Mouse (Mus musculus): Measurements from ENCODE around the gene Mtmr3. TPM values are rescaled to one million over a fixed set of nuclear protein-coding genes. Genes with fewer than 3 reads are reported as not detected.

Mtmr3 gene
- polyA plus RNA-seq, 1 experiment from 2014 or later, result 15.4 TPM

GRCm38 (mm10) chr11:4502206-4502605 is 92.5 kb downstream of the Mtmr3 start:
- no peak overlapping the region for H3K27ac ChIP-seq (ENCODE audit: low read length)
- H3K4me3 ChIP-seq (ENCODE audit: low read length), result no peak overlapping the region
- H3K9ac ChIP-seq (ENCODE audit: low read depth, low read length), result no peak overlapping the region
- no peak for ATAC-seq
- WGBS, result 57% methylated on average over 2 of the region's 2 CpGs
- peaks cover 20% of the 10 kb centered on the region for H3K36me3 ChIP-seq (ENCODE audit: control insufficient read depth, insufficient read depth, low read length)
- no peaks in the 10 kb centered on the region for H3K9me3 ChIP-seq (ENCODE audit: control insufficient read depth, low read length)
- no peak overlapping the region for H3K4me2 ChIP-seq (ENCODE audit: low read depth, low read length)
- no peaks in the 10 kb centered on the region for H3K4me1 ChIP-seq (ENCODE audit: control insufficient read depth, insufficient read depth, low read length)
- H3K27me3 ChIP-seq (replicated peaks; ENCODE audit: control insufficient read depth, insufficient read depth, low read length), result no peaks in the 10 kb centered on the region

GRCm38 (mm10) chr11:4500826-4501225 is 93.8 kb downstream of the Mtmr3 start:
- WGBS, result 94% methylated on average over 4 of the region's 4 CpGs
- Histone ChIP-seq H3K4me2 (ENCODE audit: low read depth, low read length) (no peak overlapping the region), H3K4me3 (ENCODE audit: low read length) (no peak overlapping the region), H3K9me3 (ENCODE audit: control insufficient read depth, low read length) (no peaks in the 10 kb centered on the region), H3K4me1 (ENCODE audit: control insufficient read depth, insufficient read depth, low read length) (no peaks in the 10 kb centered on the region), H3K27me3 (replicated peaks; ENCODE audit: control insufficient read depth, insufficient read depth, low read length) (no peaks in the 10 kb centered on the region), H3K9ac (ENCODE audit: low read depth, low read length) (no peak overlapping the region), H3K27ac (ENCODE audit: low read length) (no peak overlapping the region), H3K36me3 (ENCODE audit: control insufficient read depth, insufficient read depth, low read length) (peaks cover 17% of the 10 kb centered on the region)
- ATAC-seq, result no peak

GRCm38 (mm10) chr11:4500261-4500660 is 94.4 kb downstream of the Mtmr3 start:
- Histone ChIP-seq H3K4me2 (ENCODE audit: low read depth, low read length) (no peak overlapping the region), H3K9me3 (ENCODE audit: control insufficient read depth, low read length) (no peaks in the 10 kb centered on the region), H3K9ac (ENCODE audit: low read depth, low read length) (no peak overlapping the region), H3K4me3 (ENCODE audit: low read length) (no peak overlapping the region), H3K27me3 (replicated peaks; ENCODE audit: control insufficient read depth, insufficient read depth, low read length) (no peaks in the 10 kb centered on the region), H3K27ac (ENCODE audit: low read length) (no peak overlapping the region), H3K36me3 (ENCODE audit: control insufficient read depth, insufficient read depth, low read length) (peaks cover 15% of the 10 kb centered on the region), H3K4me1 (ENCODE audit: control insufficient read depth, insufficient read depth, low read length) (no peaks in the 10 kb centered on the region)
- no peak for ATAC-seq
- WGBS, result 100% methylated on average over 1 of the region's 1 CpGs

- H3K4me3 ChIP-seq (ENCODE audit: low read length), result no peak overlapping the region
- H3K27ac ChIP-seq (ENCODE audit: low read length), result no peak overlapping the region
- no peak overlapping the region for H3K9ac ChIP-seq (ENCODE audit: low read depth, low read length)
- no peaks in the 10 kb centered on the region for H3K9me3 ChIP-seq (ENCODE audit: control insufficient read depth, low read length)
- no peak overlapping the region for H3K4me2 ChIP-seq (ENCODE audit: low read depth, low read length)
- no peak for ATAC-seq
- 78% methylated on average over 2 of the region's 2 CpGs for WGBS
- no peaks in the 10 kb centered on the region for H3K4me1 ChIP-seq (ENCODE audit: control insufficient read depth, insufficient read depth, low read length)
- H3K36me3 ChIP-seq (ENCODE audit: control insufficient read depth, insufficient read depth, low read length), result peaks cover 15% of the 10 kb centered on the region
- no peaks in the 10 kb centered on the region for H3K27me3 ChIP-seq (replicated peaks; ENCODE audit: control insufficient read depth, insufficient read depth, low read length)
These were observed 95.2 kb downstream of the Mtmr3 start for GRCm38 (mm10) chr11:4499456-4499855.

- Histone ChIP-seq H3K36me3 (ENCODE audit: control insufficient read depth, insufficient read depth, low read length) (peaks cover 13% of the 10 kb centered on the region), H3K4me1 (ENCODE audit: control insufficient read depth, insufficient read depth, low read length) (no peaks in the 10 kb centered on the region), H3K9ac (ENCODE audit: low read depth, low read length) (no peak overlapping the region), H3K9me3 (ENCODE audit: control insufficient read depth, low read length) (no peaks in the 10 kb centered on the region), H3K4me3 (ENCODE audit: low read length) (no peak overlapping the region), H3K27ac (ENCODE audit: low read length) (no peak overlapping the region), H3K4me2 (ENCODE audit: low read depth, low read length) (no peak overlapping the region), H3K27me3 (replicated peaks; ENCODE audit: control insufficient read depth, insufficient read depth, low read length) (no peaks in the 10 kb centered on the region)
- WGBS, result 86% methylated on average over 9 of the region's 9 CpGs
- ATAC-seq, result no peak
These were observed 95.9 kb downstream of the Mtmr3 start for GRCm38 (mm10) chr11:4498774-4499173.

DNA sequence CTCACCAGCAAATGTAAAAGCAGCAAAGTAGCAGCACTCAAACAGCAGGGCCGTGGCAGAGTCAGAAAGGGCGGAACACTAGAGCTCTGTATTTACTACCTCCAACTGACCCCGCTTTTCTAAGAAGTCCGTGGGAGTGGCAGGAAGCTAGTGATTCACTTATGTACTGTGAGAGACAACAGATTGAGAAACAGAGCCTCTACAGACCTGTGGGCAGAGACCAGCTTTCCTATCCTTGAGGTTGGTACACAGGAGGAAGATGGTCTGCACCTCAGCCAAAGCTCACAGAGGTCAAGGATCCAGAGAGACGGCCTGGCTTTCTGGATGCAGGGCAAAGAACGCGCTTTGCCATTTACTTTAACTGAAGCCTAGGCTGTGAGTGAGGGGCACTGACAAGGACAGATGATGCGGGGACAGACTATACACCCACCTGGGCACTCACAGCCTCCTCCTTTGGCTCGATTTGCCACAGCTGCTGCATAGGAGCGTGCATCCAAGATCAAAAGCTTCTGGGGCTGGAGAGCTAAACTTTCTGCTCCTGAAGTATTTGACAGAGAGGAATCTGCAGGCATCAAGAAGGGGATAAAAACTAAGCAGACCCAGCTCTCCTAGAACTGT is 97.1 kb downstream of the Mtmr3 start:
- Histone ChIP-seq H3K4me1 (ENCODE audit: control insufficient read depth, insufficient read depth, low read length) (no peaks in the 10 kb centered on the region), H3K27me3 (replicated peaks; ENCODE audit: control insufficient read depth, insufficient read depth, low read length) (no peaks in the 10 kb centered on the region), H3K4me2 (ENCODE audit: low read depth, low read length) (no peak overlapping the region), H3K9ac (ENCODE audit: low read depth, low read length) (no peak overlapping the region), H3K9me3 (ENCODE audit: control insufficient read depth, low read length) (no peaks in the 10 kb centered on the region), H3K36me3 (ENCODE audit: control insufficient read depth, insufficient read depth, low read length) (peaks cover 9% of the 10 kb centered on the region), H3K27ac (ENCODE audit: low read length) (0 out of 2 replicates have a peak overlapping the region, but pooled peaks have one; percentile 5), H3K4me3 (ENCODE audit: low read length) (no peak overlapping the region)
- 69% methylated on average over 10 of the region's 10 CpGs for WGBS
- ATAC-seq, result no peak

GRCm38 (mm10) chr11:4495021-4495540 is 99.6 kb downstream of the Mtmr3 start:
- Histone ChIP-seq H3K9me3 (ENCODE audit: control insufficient read depth, low read length) (no peaks in the 10 kb centered on the region), H3K36me3 (ENCODE audit: control insufficient read depth, insufficient read depth, low read length) (peaks cover 11% of the 10 kb centered on the region), H3K4me3 (ENCODE audit: low read length) (no peak overlapping the region), H3K27ac (ENCODE audit: low read length) (no peak overlapping the region), H3K4me1 (ENCODE audit: control insufficient read depth, insufficient read depth, low read length) (no peaks in the 10 kb centered on the region), H3K27me3 (replicated peaks; ENCODE audit: control insufficient read depth, insufficient read depth, low read length) (no peaks in the 10 kb centered on the region), H3K4me2 (ENCODE audit: low read depth, low read length) (no peak overlapping the region), H3K9ac (ENCODE audit: low read depth, low read length) (no peak overlapping the region)
- no peak for ATAC-seq
- 81% methylated on average over 4 of the region's 4 CpGs for WGBS

DNA sequence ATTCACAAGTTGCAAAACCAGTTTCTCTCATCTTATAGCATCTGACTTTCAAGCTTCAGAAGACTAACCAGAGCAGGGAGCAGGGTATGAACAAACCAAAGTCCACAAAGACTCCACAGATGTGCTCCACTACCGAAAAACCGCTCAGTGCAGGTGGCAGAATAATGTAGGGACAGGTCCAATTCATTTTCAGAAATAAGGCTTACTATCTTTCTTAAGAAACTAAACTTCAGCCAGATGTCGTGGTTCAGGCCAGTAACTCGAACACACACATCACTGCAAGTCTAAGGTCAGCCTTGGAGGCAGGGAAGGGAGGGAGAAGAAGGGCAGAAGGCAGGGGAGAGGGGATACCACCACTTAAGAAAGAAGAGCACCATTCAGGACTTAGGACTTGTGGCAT is 105.5 kb downstream of the Mtmr3 start:
- no peak for ATAC-seq
- H3K27ac ChIP-seq (ENCODE audit: low read length), result no peak overlapping the region

GRCm38 (mm10) chr11:4488798-4489197 is 105.9 kb downstream of the Mtmr3 start:
- 91% methylated on average over 2 of the region's 2 CpGs for WGBS
- Histone ChIP-seq H3K4me3 (ENCODE audit: low read length) (no peak overlapping the region), H3K27ac (ENCODE audit: low read length) (no peak overlapping the region), H3K4me1 (ENCODE audit: control insufficient read depth, insufficient read depth, low read length) (no peaks in the 10 kb centered on the region), H3K4me2 (ENCODE audit: low read depth, low read length) (no peak overlapping the region), H3K36me3 (ENCODE audit: control insufficient read depth, insufficient read depth, low read length) (peaks cover 8% of the 10 kb centered on the region), H3K9ac (ENCODE audit: low read depth, low read length) (no peak overlapping the region), H3K9me3 (ENCODE audit: control insufficient read depth, low read length) (no peaks in the 10 kb centered on the region), H3K27me3 (replicated peaks; ENCODE audit: control insufficient read depth, insufficient read depth, low read length) (no peaks in the 10 kb centered on the region)
- ATAC-seq, result no peak

More for the DNA sequence above, 105.5 kb downstream of the Mtmr3 start:
- WGBS, result 91% methylated on average over 4 of the region's 4 CpGs
- Histone ChIP-seq H3K9me3 (ENCODE audit: control insufficient read depth, low read length) (no peaks in the 10 kb centered on the region), H3K36me3 (ENCODE audit: control insufficient read depth, insufficient read depth, low read length) (peaks cover 8% of the 10 kb centered on the region), H3K27me3 (replicated peaks; ENCODE audit: control insufficient read depth, insufficient read depth, low read length) (no peaks in the 10 kb centered on the region), H3K9ac (ENCODE audit: low read depth, low read length) (no peak overlapping the region), H3K4me1 (ENCODE audit: control insufficient read depth, insufficient read depth, low read length) (no peaks in the 10 kb centered on the region), H3K4me3 (ENCODE audit: low read length) (no peak overlapping the region), H3K4me2 (ENCODE audit: low read depth, low read length) (no peak overlapping the region)

- Histone ChIP-seq H3K9me3 (ENCODE audit: control insufficient read depth, low read length) (no peaks in the 10 kb centered on the region), H3K4me2 (ENCODE audit: low read depth, low read length) (no peak overlapping the region), H3K4me3 (ENCODE audit: low read length) (no peak overlapping the region), H3K4me1 (ENCODE audit: control insufficient read depth, insufficient read depth, low read length) (no peaks in the 10 kb centered on the region), H3K36me3 (ENCODE audit: control insufficient read depth, insufficient read depth, low read length) (peaks cover 8% of the 10 kb centered on the region), H3K27ac (ENCODE audit: low read length) (no peak overlapping the region), H3K9ac (ENCODE audit: low read depth, low read length) (no peak overlapping the region), H3K27me3 (replicated peaks; ENCODE audit: control insufficient read depth, insufficient read depth, low read length) (no peaks in the 10 kb centered on the region)
- 96% methylated on average over 13 of the region's 13 CpGs for WGBS
- ATAC-seq, result no peak
These were observed 106.3 kb downstream of the Mtmr3 start for GRCm38 (mm10) chr11:4488367-4488766.

All from intestine, embryonic 16.5 days (tissue).